Mouse (Mus musculus) CH12.LX (cell line): ENCODE measurements around the gene Slc7a6. TPM values are rescaled to one million over a fixed set of nuclear protein-coding genes. Genes with fewer than 3 reads are reported as not detected.

Experiments used
- DNase-seq: peaks from one replicate; pipeline ENCODE4 v3.0.0-alpha.2; 2013; ENCODE audit errors: extremely low read depth
- H3K27ac ChIP-seq: 2 replicates; pipeline ENCODE4 v1.5.1; 2012; ENCODE audit warnings: low read depth, mild to moderate bottlenecking, control low read depth, moderate library complexity; ENCODE audit not compliant: insufficient read depth
- H3K27me3 ChIP-seq: replicated peaks from 2 replicates; pipeline ENCODE3; 2012; ENCODE audit warnings: inconsistent platforms
- H3K36me3 ChIP-seq, 2 experiments: replicated peaks in 1 of 2; 2 replicates each; pipeline versions ENCODE3 to v1.6.1; 2012; ENCODE audit warnings: inconsistent platforms in 1 of 2, low read length in 1 of 2, mild to moderate bottlenecking in 1 of 2, mixed read lengths in 1 of 2, moderate library complexity in 1 of 2; ENCODE audit not compliant: control insufficient read depth in 1 of 2, insufficient read depth in 1 of 2
- H3K4me1 ChIP-seq, 2 experiments: 2 replicates each; pipeline ENCODE4 v1.6.1; 2012; ENCODE audit warnings: inconsistent platforms in 1 of 2, moderate library complexity in 1 of 2; ENCODE audit not compliant: insufficient read depth in 2 of 2, control insufficient read depth in 1 of 2
- H3K4me2 ChIP-seq: 2 replicates; pipeline ENCODE4 v1.6.1; 2012; ENCODE audit warnings: low read depth, mild to moderate bottlenecking, control low read depth; ENCODE audit not compliant: poor library complexity, insufficient read depth, severe bottlenecking
- H3K4me3 ChIP-seq, 3 experiments: fragments of 150-350 bp in 1 of 3; sonication (generic) in 1 of 3; replicated peaks in 1 of 3; 2 replicates each; pipeline versions ENCODE3 to v1.5.1; 2011 to 2012; ENCODE audit warnings: low read depth in 2 of 3, low read length in 2 of 3, mild to moderate bottlenecking in 2 of 3, moderate library complexity in 2 of 3, control low read depth in 1 of 3, improper control_type of control experiment in 1 of 3, inconsistent platforms in 1 of 3, mixed read lengths in 1 of 3; ENCODE audit not compliant: poor library complexity in 1 of 3
- H3K79me2 ChIP-seq: replicated peaks from 2 replicates; pipeline ENCODE4 v1.6.1; 2012; ENCODE audit warnings: mild to moderate bottlenecking, moderate library complexity; ENCODE audit not compliant: control insufficient read depth, poor library complexity, insufficient read depth, severe bottlenecking; ENCODE audit errors: extremely low read depth
- H3K9ac ChIP-seq: 2 replicates; pipeline ENCODE4 v1.6.1; 2012; ENCODE audit warnings: low read depth, mild to moderate bottlenecking, control low read depth, moderate library complexity; ENCODE audit not compliant: insufficient read depth
- H3K9me3 ChIP-seq: replicated peaks from 2 replicates; pipeline ENCODE3; 2012; ENCODE audit warnings: low read length, inconsistent platforms, mixed read lengths
- BHLHE40 ChIP-seq: IDR thresholded peaks from 2 replicates; pipeline ENCODE4 v1.6.1; 2011; ENCODE audit warnings: mild to moderate bottlenecking, low read depth, low read length, improper control_type of control experiment
- CHD1 ChIP-seq: IDR thresholded peaks from 2 replicates; pipeline ENCODE4 v1.6.1; 2012; ENCODE audit warnings: low read depth, low read length, improper control_type of control experiment, inconsistent platforms
- CHD2 ChIP-seq: IDR thresholded peaks from 2 replicates; pipeline ENCODE4 v1.6.1; 2011; ENCODE audit warnings: low read length, improper control_type of control experiment
- CTCF ChIP-seq, 2 experiments: IDR thresholded peaks in 1 of 2; conservative IDR thresholded peaks in 1 of 2; 2 replicates each; pipeline ENCODE4 v1.5.1; 2011 to 2012; ENCODE audit warnings: low read depth in 2 of 2, low read length in 2 of 2, improper control_type of control experiment in 1 of 2, inconsistent platforms in 1 of 2, mild to moderate bottlenecking in 1 of 2, moderate library complexity in 1 of 2
- E2F4 ChIP-seq: IDR thresholded peaks from 2 replicates; pipeline ENCODE4 v1.6.1; 2011; ENCODE audit warnings: low read depth, low read length, improper control_type of control experiment; ENCODE audit not compliant: insufficient replicate concordance
- ELF1 ChIP-seq: IDR thresholded peaks from 2 replicates; pipeline ENCODE4 v1.6.1; 2014; ENCODE audit warnings: low read depth, mild to moderate bottlenecking, inconsistent platforms, low read length, improper control_type of control experiment
- EP300 ChIP-seq: IDR thresholded peaks from 2 replicates; pipeline ENCODE4 v1.6.1; 2011; ENCODE audit warnings: low read length, improper control_type of control experiment
- ETS1 ChIP-seq: conservative IDR thresholded peaks from 2 replicates; pipeline ENCODE4 v1.6.1; 2012; ENCODE audit warnings: low read depth, mild to moderate bottlenecking, inconsistent platforms, low read length, improper control_type of control experiment, moderate library complexity
- GABPA ChIP-seq: IDR thresholded peaks from 2 replicates; pipeline ENCODE4 v1.6.1; 2012; ENCODE audit warnings: low read depth, low read length, improper control_type of control experiment, inconsistent platforms; ENCODE audit not compliant: insufficient replicate concordance
- HCFC1 ChIP-seq: IDR thresholded peaks from 2 replicates; pipeline ENCODE4 v1.6.1; 2012; ENCODE audit warnings: low read depth, mild to moderate bottlenecking, inconsistent platforms, low read length, improper control_type of control experiment
- IRF4 ChIP-seq: IDR thresholded peaks from 2 replicates; pipeline ENCODE4 v1.6.1; 2014; ENCODE audit warnings: low read depth, mild to moderate bottlenecking, inconsistent platforms, low read length, improper control_type of control experiment
- JUN ChIP-seq: IDR thresholded peaks from 2 replicates; pipeline ENCODE4 v1.6.1; 2011; ENCODE audit warnings: low read depth, mild to moderate bottlenecking, low read length, improper control_type of control experiment, moderate library complexity; ENCODE audit not compliant: insufficient read depth
- JUND ChIP-seq: conservative IDR thresholded peaks from 2 replicates; pipeline ENCODE4 v1.6.1; 2011; ENCODE audit warnings: low read depth, low read length, improper control_type of control experiment
- KAT2A ChIP-seq: IDR thresholded peaks from 2 replicates; pipeline ENCODE4 v1.6.1; 2012; ENCODE audit warnings: low read length, improper control_type of control experiment, inconsistent platforms; ENCODE audit not compliant: insufficient replicate concordance
- MAFK ChIP-seq: IDR thresholded peaks from 2 replicates; pipeline ENCODE4 v1.6.1; 2011; ENCODE audit warnings: low read length, improper control_type of control experiment; ENCODE audit not compliant: insufficient replicate concordance
- MAX ChIP-seq: IDR thresholded peaks from 2 replicates; pipeline ENCODE4 v1.6.1; 2011; ENCODE audit warnings: low read length, improper control_type of control experiment
- MAZ ChIP-seq: IDR thresholded peaks from 2 replicates; pipeline ENCODE4 v1.6.1; 2012; ENCODE audit warnings: low read depth, mild to moderate bottlenecking, inconsistent platforms, low read length, improper control_type of control experiment, moderate library complexity
- MEF2A ChIP-seq: IDR thresholded peaks from 2 replicates; pipeline ENCODE4 v1.6.1; 2014; ENCODE audit warnings: low read depth, mild to moderate bottlenecking, inconsistent platforms, low read length, improper control_type of control experiment, borderline replicate concordance
- MXI1 ChIP-seq: IDR thresholded peaks from 2 replicates; pipeline ENCODE4 v1.6.1; 2011; ENCODE audit warnings: mild to moderate bottlenecking, low read depth, low read length, improper control_type of control experiment
- MYC ChIP-seq: IDR thresholded peaks from 2 replicates; pipeline ENCODE4 v1.6.1; 2011; ENCODE audit warnings: low read depth, mild to moderate bottlenecking, improper control_type of control experiment, low read length
- NELFE ChIP-seq: IDR thresholded peaks from 2 replicates; pipeline ENCODE4 v1.6.1; 2011; ENCODE audit warnings: low read depth, low read length, improper control_type of control experiment
- NRF1 ChIP-seq: IDR thresholded peaks from 2 replicates; pipeline ENCODE4 v1.6.1; 2014; ENCODE audit warnings: low read depth, mild to moderate bottlenecking, inconsistent platforms, low read length, improper control_type of control experiment, moderate library complexity
- PAX5 ChIP-seq: IDR thresholded peaks from 2 replicates; pipeline ENCODE4 v1.6.1; 2012; ENCODE audit warnings: low read length, inconsistent platforms, mixed read lengths
- POLR2A ChIP-seq: IDR thresholded peaks from 2 replicates; pipeline ENCODE4 v1.6.1; 2011; ENCODE audit warnings: low read depth, mild to moderate bottlenecking, improper control_type of control experiment, low read length
- POLR2AphosphoS2 ChIP-seq: IDR thresholded peaks from 2 replicates; pipeline ENCODE4 v1.6.1; 2011; ENCODE audit warnings: low read depth, low read length, improper control_type of control experiment
- RAD21 ChIP-seq: IDR thresholded peaks from 2 replicates; pipeline ENCODE4 v1.6.1; 2011; ENCODE audit warnings: low read depth, mild to moderate bottlenecking, low read length, improper control_type of control experiment, moderate library complexity
- RCOR1 ChIP-seq: conservative IDR thresholded peaks from 2 replicates; pipeline ENCODE4 v1.6.1; 2012; ENCODE audit warnings: low read depth, mild to moderate bottlenecking, inconsistent platforms, low read length, improper control_type of control experiment
- SIN3A ChIP-seq: IDR thresholded peaks from 2 replicates; pipeline ENCODE4 v1.6.1; 2012; ENCODE audit warnings: low read length, improper control_type of control experiment, inconsistent platforms
- SMC3 ChIP-seq: IDR thresholded peaks from 2 replicates; pipeline ENCODE4 v1.6.1; 2011; ENCODE audit warnings: low read depth, low read length, improper control_type of control experiment
- TBP ChIP-seq: conservative IDR thresholded peaks from 2 replicates; pipeline ENCODE4 v1.6.1; 2011; ENCODE audit warnings: low read depth, low read length, improper control_type of control experiment
- TCF12 ChIP-seq: IDR thresholded peaks from 2 replicates; pipeline ENCODE4 v1.6.1; 2014; ENCODE audit warnings: low read depth, mild to moderate bottlenecking, inconsistent platforms, low read length, improper control_type of control experiment
- UBTF ChIP-seq: IDR thresholded peaks from 2 replicates; pipeline ENCODE4 v1.6.1; 2012; ENCODE audit warnings: low read depth, mild to moderate bottlenecking, inconsistent platforms, low read length, improper control_type of control experiment, moderate library complexity
- USF1 ChIP-seq: IDR thresholded peaks from 2 replicates; pipeline ENCODE4 v1.6.1; 2014; ENCODE audit warnings: low read depth, mild to moderate bottlenecking, inconsistent platforms, low read length, improper control_type of control experiment
- USF2 ChIP-seq: conservative IDR thresholded peaks from 2 replicates; pipeline ENCODE4 v1.6.1; 2011; ENCODE audit warnings: low read depth, low read length, improper control_type of control experiment
- ZC3H11A ChIP-seq: IDR thresholded peaks from 2 replicates; pipeline ENCODE4 v1.6.1; 2012; ENCODE audit warnings: low read depth, mild to moderate bottlenecking, inconsistent platforms, low read length, improper control_type of control experiment
- ZKSCAN1 ChIP-seq: IDR thresholded peaks from 2 replicates; pipeline ENCODE4 v1.6.1; 2012; ENCODE audit warnings: low read depth, inconsistent platforms, low read length, improper control_type of control experiment, borderline replicate concordance
- ZMIZ1 ChIP-seq: IDR thresholded peaks from 2 replicates; pipeline ENCODE4 v1.6.1; 2012; ENCODE audit warnings: low read depth, mild to moderate bottlenecking, inconsistent platforms, low read length, improper control_type of control experiment
- ZNF384 ChIP-seq: IDR thresholded peaks from 2 replicates; pipeline ENCODE4 v1.6.1; 2012; ENCODE audit warnings: low read depth, low read length, improper control_type of control experiment, inconsistent platforms
- dilution Hi-C: fragments of 300-500 bp; cut with MboI; formaldehyde crosslinking; loops from 2 replicates; pipeline ENCODE4 v1.14.3; 2020; ENCODE audit warnings: low sequenced_read_pairs; ENCODE audit not compliant: extremely low pct_unique_long_range_greater_than_20kb, extremely low pct_ligation_motif_present
- in situ Hi-C: fragments of 300-500 bp; cut with MboI; formaldehyde crosslinking; loops from 3 replicates; pipeline ENCODE4 v1.14.3; 2019; ENCODE audit warnings: low sequenced_read_pairs, low pct_ligation_motif_present, low pct_unique_long_range_greater_than_20kb, mixed read lengths
- polyA plus RNA-seq: library from polyadenylated mRNA; unstranded; fragments of >175 nt; gene quantifications from 2 replicates; pipeline ENCODE4 v1.2.1, GENCODE M21; 2012; ENCODE audit warnings: low read depth; ENCODE audit not compliant: insufficient read length
- total RNA-seq, 2 experiments: library from RNA; depleted of rRNA; stranded (reverse); fragments of 300-350 nt in 1 of 2; fragments of >200 nt in 1 of 2; gene quantifications; 2 replicates each; pipeline ENCODE4 v1.2.3; 2012 to 2014

Slc7a6 gene
- total and polyA plus RNA-seq, 3 experiments, result 24.2 to 61.8 (median 32.6) TPM

DNA sequence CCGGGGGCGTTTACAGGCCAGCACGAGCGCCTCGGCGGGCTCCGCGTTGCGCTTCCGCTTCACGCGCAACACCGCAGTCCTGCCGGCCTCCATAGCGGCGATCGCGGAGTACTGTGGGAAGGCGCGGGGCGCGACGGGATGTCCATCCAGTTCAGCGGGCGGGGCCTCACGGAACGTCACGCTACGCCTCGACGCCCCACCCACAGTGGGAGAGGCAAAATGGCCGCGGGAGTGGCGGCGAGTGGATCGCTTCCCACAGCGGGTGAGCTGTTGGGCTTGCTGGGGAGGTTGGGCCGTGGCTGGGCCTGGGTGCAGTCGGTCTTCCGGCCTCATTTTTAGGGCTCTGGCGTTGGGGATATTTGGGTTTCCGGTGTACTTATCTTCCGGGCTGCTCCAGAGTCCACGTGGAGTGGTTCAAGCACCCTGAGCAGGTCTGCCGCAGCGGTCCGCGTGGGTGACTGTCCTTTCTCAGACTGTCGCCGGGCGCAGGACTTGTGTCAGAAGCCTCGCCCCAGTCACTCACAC, 42.2 kb downstream of the Slc7a6 start, which contains the start of the genes Slc7a6os and Prmt7:
Gene Slc7a6os, minus strand, starts transcription at position 115 of the 525 bp plus-strand sequence.
Gene Prmt7, plus strand, starts transcription at position 116 of the 525 bp plus-strand sequence.
- TF ChIP-seq EP300, result no peak
- TF ChIP-seq BHLHE40, result no peak; the same call in 1 of the 2 replicates
- TF ChIP-seq PAX5, result no peak
- TF ChIP-seq IRF4, result peak; percentile 39; the same call in 1 of the 2 replicates
- TF ChIP-seq CTCF (conservative IDR thresholded peaks at IDR 0.05 in 1 of 2, IDR thresholded peaks at IDR 0.05 in 1 of 2; ENCODE audit: low read depth in 2 of 2, low read length in 2 of 2), result no peak
- no peak for TF ChIP-seq GABPA
- TF ChIP-seq RAD21, result no peak
- peak; percentile 90 for TF ChIP-seq MAX
- peak; percentile 88 for TF ChIP-seq HCFC1
- no peak for TF ChIP-seq JUND
- peak; percentile 65; the same call in 1 of the 2 replicates for TF ChIP-seq KAT2A
- TF ChIP-seq MYC, result peak; percentile 96
- TF ChIP-seq MEF2A, result peak; percentile 20; the same call in 1 of the 2 replicates
- peak; percentile 94 for TF ChIP-seq ZMIZ1
- TF ChIP-seq SIN3A, result peak; percentile 82
- no peak for TF ChIP-seq USF2
- TF ChIP-seq E2F4, result no peak
- TF ChIP-seq MAZ, result 0 out of 2 replicates have a peak, but pooled peaks have one; percentile 15
- TF ChIP-seq MXI1, result peak; percentile 98
- peak; percentile 95 for TF ChIP-seq NELFE
- no peak for TF ChIP-seq JUN
- no peak; the same call in 1 of the 2 replicates for TF ChIP-seq RCOR1
- TF ChIP-seq SMC3, result no peak
- peak; percentile 94 for TF ChIP-seq ELF1
- TF ChIP-seq ETS1, result no peak
- TF ChIP-seq ZKSCAN1, result no peak
- peak; percentile 90 for TF ChIP-seq TCF12
- TF ChIP-seq TBP, result peak; percentile 77
- peak; percentile 99 for TF ChIP-seq POLR2A
- TF ChIP-seq ZNF384, result no peak
- no peak for TF ChIP-seq CHD2
- no peak; the same call in 1 of the 2 replicates for TF ChIP-seq UBTF
- TF ChIP-seq USF1, result no peak
- TF ChIP-seq MAFK, result no peak
- TF ChIP-seq CHD1, result no peak
- peak; percentile 65 for TF ChIP-seq NRF1
- TF ChIP-seq POLR2AphosphoS2, result no peak
- TF ChIP-seq ZC3H11A, result no peak
- peak within 1 kb of the TSS; percentile 52 for H3K27ac ChIP-seq
- DNase-seq, result peak; percentile 92
- in situ Hi-C loops (loop anchor here (5.0 kb wide), 1 partner anchor 44 kb away; the partner anchor contains the start of gene Slc7a6), dilution Hi-C loops (no loop called here)
- peaks cover 2 to 32% of the 10 kb centered on the region in 2 experiments; a peak in 3 of 4 replicates for H3K4me1 ChIP-seq
- H3K9ac ChIP-seq, result peak within 1 kb of the TSS; percentile 75
- H3K4me2 ChIP-seq, result peak within 1 kb of the TSS; percentile 98
- peaks cover 37% of the 10 kb centered on the region for H3K79me2 ChIP-seq
- peak within 1 kb of the TSS; percentile 87 to 93 (median 88) for H3K4me3 ChIP-seq
- H3K36me3 ChIP-seq, result peaks cover 43 to 53% of the 10 kb centered on the region in 2 experiments
- H3K9me3 ChIP-seq, result no peaks in the 10 kb centered on the region
- H3K27me3 ChIP-seq, result no peaks in the 10 kb centered on the region
